Mouse (Mus musculus) left cerebral cortex, postnatal 25 days (tissue): ENCODE measurements at regions not wholly inside any gene's neighbourhood (a gene's known extent, or its start where the extent isn't known, plus 50 kb on each side); places are given as distances from the start of the nearest gene placed in this dataset.
"Not testable (repeated sequence)": the region's sequence is repeated elsewhere in the genome, so short reads cannot be mapped to it uniquely, and the experiment has no call there.

ENCODE experiments used
- DNase-seq, 2 experiments: peaks; one replicate each; pipeline ENCODE4 v3.0.0; 2022; ENCODE audit warnings: low spot score in 2 of 2, mixed read lengths in 1 of 2
- intact Hi-C: fragments of 180-260 bp; cut with DNase I; formaldehyde crosslinking; loops from one replicate; pipeline ENCODE4 v1.15.1; 2025

DNA sequence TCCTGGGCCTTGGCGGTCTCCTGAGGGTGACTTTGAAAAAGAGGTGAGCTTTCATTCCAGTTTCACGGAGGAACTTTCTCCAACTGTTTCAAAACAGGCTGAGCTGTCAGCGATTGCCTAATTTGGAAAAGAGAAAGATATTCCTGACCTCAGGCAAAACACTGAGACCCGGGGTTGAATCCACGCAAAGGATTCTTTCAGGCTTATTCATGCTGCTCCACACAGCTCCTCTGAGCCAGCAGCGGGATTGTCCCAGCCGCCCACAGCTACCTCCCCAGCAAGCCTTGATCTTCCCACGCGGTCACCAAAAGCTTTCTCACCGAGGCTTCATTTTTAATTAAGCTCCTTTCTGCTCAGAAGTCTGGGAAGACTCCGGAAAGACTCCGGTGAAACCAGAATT is 178.0 kb upstream of the Smlr1 start:
- peak; percentile 42 to 70 for DNase-seq
- intact Hi-C loops, result no loop called here

DNA sequence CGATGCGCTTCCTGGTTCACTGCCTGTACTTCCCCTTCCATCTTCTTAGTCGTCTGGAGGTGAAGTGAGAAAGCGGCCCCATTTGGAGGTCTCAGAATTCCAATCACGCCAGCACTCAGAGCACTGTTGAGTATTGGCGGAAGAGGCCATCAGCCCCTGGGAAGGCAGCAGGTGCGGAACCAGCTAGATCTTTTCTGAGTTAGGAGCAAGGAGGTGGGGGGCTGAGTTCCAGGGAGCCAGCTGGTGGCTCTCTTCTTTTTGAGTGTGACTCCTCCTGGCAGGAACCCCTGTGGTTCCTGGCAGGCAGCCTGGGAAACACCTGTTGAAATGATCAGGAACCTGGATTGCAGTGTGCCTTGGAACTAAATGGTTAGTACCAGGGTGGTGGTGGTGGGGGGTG is 171.9 kb upstream of the Smlr1 start:
- DNase-seq, result peak in 1 of 2 experiments; percentile 37
- intact Hi-C loops, result no loop called here

GRCm38 (mm10) chr10:25702146-25702545 is 166.1 kb upstream of the Smlr1 start:
- DNase-seq, result peak in 1 of 2 experiments; percentile 62
- intact Hi-C loops, result no loop called here

DNA sequence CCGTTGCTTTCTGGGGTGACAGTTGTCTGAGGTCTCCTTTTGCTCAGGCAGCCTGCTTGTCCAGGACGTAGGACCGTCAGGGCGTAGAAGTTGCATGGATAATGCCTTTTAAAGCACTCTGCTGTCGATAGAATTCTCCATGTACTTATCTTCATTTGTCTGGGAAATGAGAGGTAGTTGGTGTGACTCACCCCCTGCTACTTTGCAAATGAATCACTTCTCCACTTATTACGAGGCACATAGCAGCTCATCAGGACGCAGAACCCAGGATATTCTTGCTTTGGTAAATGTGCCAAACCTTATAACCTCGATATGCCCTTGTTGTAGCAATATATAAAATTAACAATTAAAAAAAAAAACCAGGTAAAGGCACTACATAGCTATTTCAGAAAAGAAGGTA is 159.7 kb upstream of the Smlr1 start:
- intact Hi-C loops, result loop anchor here (5.0 kb wide), 1 partner anchor 382 kb away; the partner anchor contains the start of genes Gm9767 and Tmem200a

GRCm38 (mm10) chr10:25681243-25681642 is 145.2 kb upstream of the Smlr1 start:
- intact Hi-C loops, result loop anchor here (2.0 to 10.0 kb wide), 3 partner anchors 414 to 664 kb away; no protein-coding TSS in a partner anchor
- DNase-seq, result peak; percentile 68 to 72

More for the DNA sequence above, 159.7 kb upstream of the Smlr1 start:
- no peak for DNase-seq

DNA sequence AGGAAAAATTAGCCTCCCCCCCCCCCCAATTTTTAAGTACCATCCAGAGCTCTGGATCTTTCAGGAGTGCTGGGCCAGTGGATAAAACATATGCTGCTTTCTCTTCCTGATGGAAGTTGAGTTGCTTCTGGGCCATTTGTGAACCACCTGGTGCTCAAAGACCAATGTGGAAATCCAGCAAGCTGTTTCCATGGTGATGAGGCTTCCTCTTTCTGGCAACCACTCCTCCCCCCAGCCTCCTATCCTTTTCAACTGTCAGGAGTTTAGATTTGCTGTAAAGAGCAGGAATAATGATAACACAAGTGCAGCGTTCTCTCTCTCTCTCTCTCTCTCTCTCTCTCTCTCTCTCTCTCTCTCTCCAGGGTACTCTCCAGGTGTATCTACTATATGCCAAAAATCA is 141.8 kb upstream of the Smlr1 start:
- intact Hi-C loops, result loop anchor here (10.0 kb wide), 1 partner anchor 143 kb away; the partner anchor contains the start of gene Smlr1
- DNase-seq, result peak; percentile 44 to 71

GRCm38 (mm10) chr10:25675368-25675767 is 139.3 kb upstream of the Smlr1 start:
- intact Hi-C loops, result loop anchor here (10.0 kb wide), 1 partner anchor 141 kb away; the partner anchor contains the start of gene Smlr1
- DNase-seq, result no peak

GRCm38 (mm10) chr10:25670061-25670460 is 134.0 kb upstream of the Smlr1 start:
- intact Hi-C loops, result loop anchor here (10.0 kb wide), 1 partner anchor 135 kb away; the partner anchor contains the start of gene Smlr1
- no peak for DNase-seq

DNA sequence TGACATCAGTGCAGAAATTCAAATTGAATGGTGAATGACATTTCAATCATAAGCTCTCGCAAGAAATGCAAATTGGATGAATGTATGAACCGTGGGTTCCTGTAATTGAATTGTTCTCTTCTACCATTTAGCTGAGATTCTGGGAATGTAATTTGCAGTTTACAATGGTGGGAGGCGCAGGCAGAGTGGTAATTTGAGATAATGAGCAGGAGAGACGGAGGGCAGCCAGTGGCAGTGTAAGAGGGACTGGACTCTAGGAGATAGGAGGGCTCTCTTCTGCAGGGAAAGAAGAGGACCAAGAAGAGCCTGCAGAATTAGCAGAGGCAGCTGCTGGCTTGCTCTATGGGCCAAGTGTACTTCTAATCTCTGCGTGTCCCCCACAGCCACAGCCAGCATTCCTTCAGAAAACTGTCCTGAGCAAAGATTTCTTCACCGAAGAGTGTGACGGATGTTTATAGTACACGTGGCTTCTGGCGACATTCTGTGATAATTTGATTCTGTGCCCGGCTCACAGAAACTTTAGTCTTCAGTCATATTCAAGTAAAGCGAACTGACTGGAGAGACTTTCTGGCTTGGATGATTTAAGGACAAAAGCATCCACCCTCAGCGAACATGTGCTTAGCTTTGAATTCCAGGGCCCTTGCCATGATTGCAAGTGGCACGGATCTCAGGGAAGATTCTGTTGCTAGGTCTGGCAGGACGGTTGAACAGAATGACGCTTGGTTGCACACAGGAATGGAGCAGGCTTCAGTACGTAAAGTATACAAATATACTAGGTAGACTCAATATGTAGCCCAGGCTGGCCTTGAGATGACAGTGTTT is 116.9 kb upstream of the Smlr1 start:
- intact Hi-C loops, result no loop called here
- peak in 1 of 2 experiments; percentile 38 for DNase-seq

GRCm38 (mm10) chr10:25647740-25648139 is 111.7 kb upstream of the Smlr1 start:
- intact Hi-C loops, result no loop called here
- DNase-seq, result no peak

DNA sequence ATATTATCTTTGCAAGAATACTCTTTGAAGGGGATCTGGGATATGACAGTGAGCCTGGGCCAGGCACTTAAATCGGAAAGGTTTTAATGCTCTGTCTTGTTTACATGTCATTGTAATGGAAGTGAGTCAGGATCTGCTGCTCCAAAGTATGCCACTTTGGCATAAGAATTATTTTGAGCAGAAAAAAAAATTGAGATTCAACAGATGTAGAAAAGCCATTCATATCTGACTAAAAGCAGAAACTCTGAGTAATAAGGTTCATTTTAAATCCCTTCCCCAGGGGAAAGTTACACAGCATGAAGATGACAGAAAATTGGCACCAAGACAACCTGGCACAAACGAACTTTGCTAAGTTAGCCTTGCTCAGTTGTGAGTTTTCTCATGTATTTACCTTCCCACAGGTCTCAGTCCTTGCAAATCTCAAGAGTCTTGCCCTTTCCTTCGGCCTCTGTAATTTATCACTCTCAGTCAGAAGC is 107.5 kb upstream of the Smlr1 start:
- intact Hi-C loops, result no loop called here
- peak in 1 of 2 experiments; percentile 32 for DNase-seq

GRCm38 (mm10) chr10:25642079-25642696 is 106.1 kb upstream of the Smlr1 start:
- DNase-seq, result peak in 1 of 2 experiments; percentile 30
- intact Hi-C loops, result no loop called here

DNA sequence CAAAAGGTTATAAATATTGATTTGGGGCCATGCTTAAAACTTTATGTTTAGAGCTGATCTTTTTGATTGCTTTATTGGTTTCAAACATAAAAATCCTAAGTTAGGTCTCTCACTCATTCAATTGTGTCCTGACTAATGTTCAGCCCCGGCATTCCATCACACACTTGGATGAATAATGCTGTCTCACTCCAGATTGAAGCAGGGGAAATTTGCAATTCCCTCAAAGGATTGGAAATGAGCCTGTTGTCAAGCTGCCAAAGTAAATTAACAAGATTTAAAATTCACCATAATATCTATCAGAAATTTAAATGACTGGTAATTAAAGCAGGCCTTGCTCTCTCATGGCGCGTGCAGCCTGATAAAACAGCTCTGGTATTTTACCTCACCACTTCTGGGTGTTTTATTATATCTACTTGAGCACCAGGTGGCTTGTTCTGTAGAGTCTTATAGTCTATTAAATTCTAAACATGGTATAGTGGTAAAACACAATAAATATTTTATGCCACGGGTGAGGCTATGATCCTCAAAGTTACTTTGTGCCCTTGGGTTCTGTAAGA is 97.1 kb upstream of the Smlr1 start:
- peak in 1 of 2 experiments; percentile 39 for DNase-seq
- intact Hi-C loops, result no loop called here

DNA sequence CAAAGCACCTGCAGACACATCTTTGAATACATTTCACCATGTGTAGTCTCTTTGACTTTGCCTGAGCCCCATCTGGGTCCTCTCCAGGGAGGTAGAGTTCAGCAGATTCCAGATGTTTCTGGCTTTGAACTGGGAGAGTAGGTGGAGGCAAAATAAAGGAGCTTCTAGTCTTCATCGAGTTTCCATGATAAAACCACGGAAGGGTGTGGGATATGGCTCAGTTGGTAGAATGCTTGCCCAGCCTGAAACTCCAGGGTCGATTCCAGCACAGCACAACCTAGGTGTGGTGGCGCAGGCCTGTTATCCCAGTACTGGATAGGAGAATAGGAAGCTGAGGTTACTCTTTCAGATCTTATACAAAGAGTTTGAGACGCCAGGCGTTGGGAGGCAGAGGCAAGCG is 96.2 kb upstream of the Smlr1 start:
- intact Hi-C loops, result no loop called here

GRCm38 (mm10) chr10:25622585-25622984 is 86.5 kb upstream of the Smlr1 start:
- intact Hi-C loops, result no loop called here
- no peak for DNase-seq

More for the DNA sequence above, 96.2 kb upstream of the Smlr1 start:
- no peak for DNase-seq

- DNase-seq, intact Hi-C loops: not testable (repeated sequence)
Measured at GRCm38 (mm10) chr10:25621747-25622134, 85.7 kb upstream of the Smlr1 start.

DNA sequence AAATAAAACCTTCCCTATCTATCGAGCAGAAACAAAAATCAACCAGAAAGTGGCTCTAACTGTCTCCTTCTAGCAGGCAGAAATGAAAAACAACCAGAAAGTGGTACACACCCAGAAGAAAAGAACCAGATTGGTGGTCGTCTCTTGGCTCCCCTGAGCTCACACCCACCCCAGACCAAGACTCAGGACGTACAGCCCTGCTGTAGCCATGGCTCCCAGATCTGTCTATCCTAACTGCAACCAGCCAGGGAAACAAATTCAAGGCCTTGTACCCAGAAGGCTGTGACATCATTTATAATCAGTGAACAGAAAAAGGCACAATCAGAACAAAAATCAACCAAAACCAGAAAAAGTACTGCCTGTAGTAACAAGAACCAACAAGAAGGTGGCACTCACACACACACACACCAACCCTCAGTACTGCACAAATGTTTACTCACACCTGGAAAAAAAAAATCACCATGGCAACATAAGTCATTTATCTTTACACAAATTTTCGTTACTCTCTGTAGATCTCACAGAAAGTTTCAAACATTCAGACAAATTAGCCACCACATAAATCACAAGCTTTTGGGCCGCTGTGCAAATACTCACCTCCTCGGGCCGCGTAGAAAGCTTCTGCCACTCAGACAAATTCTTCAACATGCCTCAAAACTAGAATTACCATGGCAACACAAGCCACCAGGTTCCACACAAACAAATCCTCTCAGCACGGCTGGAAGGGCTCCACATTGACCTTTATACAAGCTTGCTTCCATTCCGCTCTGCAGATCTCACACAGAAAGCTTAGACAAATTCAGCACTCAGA is 85.1 kb upstream of the Smlr1 start:
- peak in 1 of 2 experiments; percentile 18 for DNase-seq
- intact Hi-C loops, result no loop called here

- intact Hi-C loops, result no loop called here
- DNase-seq, result no peak
Measured at GRCm38 (mm10) chr10:25619702-25620101, 83.6 kb upstream of the Smlr1 start.

GRCm38 (mm10) chr10:25601471-25601870 is 65.4 kb upstream of the Smlr1 start:
- intact Hi-C loops, result no loop called here
- DNase-seq, result no peak

- intact Hi-C loops, result no loop called here
Measured at GRCm38 (mm10) chr10:25589316-25589645, 53.2 kb upstream of the Smlr1 start.

More at GRCm38 (mm10) chr10:25589316-25589645, 53.2 kb upstream of the Smlr1 start:
- DNase-seq, result no peak
